Mouse (Mus musculus) ES-E14 (cell line): Measurements from ENCODE around the gene Pigw. TPM values are rescaled to one million over a fixed set of nuclear protein-coding genes. Genes with fewer than 3 reads are reported as not detected.
"Not testable (repeated sequence)": the region's sequence is repeated elsewhere in the genome, so short reads cannot be mapped to it uniquely, and the experiment has no call there.

Experiments
- DNase-seq: peaks from one replicate; pipeline ENCODE4 v3.0.0-alpha.2; 2013; ENCODE audit warnings: low read depth, low spot score
- H3K27ac ChIP-seq: 2 replicates; pipeline ENCODE4 v1.5.1; 2012; ENCODE audit warnings: low read depth, mild to moderate bottlenecking, low read length, moderate library complexity, mixed read lengths; ENCODE audit not compliant: poor library complexity, insufficient read depth, severe bottlenecking
- H3K36me3 ChIP-seq: 2 replicates; pipeline ENCODE4 v1.6.1; 2012; ENCODE audit warnings: mild to moderate bottlenecking, low read length, moderate library complexity, mixed read lengths; ENCODE audit not compliant: control insufficient read depth, poor library complexity, insufficient read depth, severe bottlenecking
- H3K4me1 ChIP-seq, 2 experiments: fragments of 150-350 bp in 1 of 2; sonication (generic) in 1 of 2; 2 replicates each; pipeline ENCODE4 v1.6.1; 2012; ENCODE audit warnings: low read length in 2 of 2, mild to moderate bottlenecking in 1 of 2, mixed read lengths in 1 of 2; ENCODE audit not compliant: control insufficient read depth in 2 of 2, insufficient read depth in 2 of 2, poor library complexity in 1 of 2
- H3K4me3 ChIP-seq, 2 experiments: fragments of 150-350 bp in 1 of 2; sonication (generic) in 1 of 2; 2 replicates each; pipeline ENCODE4 v1.5.1; 2012; ENCODE audit warnings: low read length in 2 of 2, low read depth in 1 of 2, mild to moderate bottlenecking in 1 of 2, mixed read lengths in 1 of 2; ENCODE audit not compliant: insufficient read depth in 1 of 2, poor library complexity in 1 of 2, severe bottlenecking in 1 of 2
- H3K9ac ChIP-seq: 2 replicates; pipeline ENCODE4 v1.6.1; 2012; ENCODE audit warnings: low read depth, mild to moderate bottlenecking, low read length, mixed read lengths; ENCODE audit not compliant: poor library complexity, insufficient read depth, severe bottlenecking
- H3K9me3 ChIP-seq: fragments of 150-350 bp; sonication (generic); 2 replicates; pipeline ENCODE4 v1.6.1; 2012; ENCODE audit warnings: low read depth, mild to moderate bottlenecking, low read length; ENCODE audit not compliant: control insufficient read depth, insufficient read depth
- CHD2 ChIP-seq: IDR thresholded peaks from 2 replicates; pipeline ENCODE4 v1.6.1; 2014; ENCODE audit warnings: mild to moderate bottlenecking, low read depth, low read length, inconsistent platforms
- HCFC1 ChIP-seq: IDR thresholded peaks from 2 replicates; pipeline ENCODE4 v1.6.1; 2012; ENCODE audit warnings: low read length, inconsistent platforms, borderline replicate concordance; ENCODE audit not compliant: insufficient read depth
- MAFK ChIP-seq: IDR thresholded peaks from 2 replicates; pipeline ENCODE4 v1.6.1; 2014; ENCODE audit warnings: mild to moderate bottlenecking, low read depth, low read length, inconsistent platforms; ENCODE audit not compliant: insufficient read depth
- ZC3H11A ChIP-seq: IDR thresholded peaks from 2 replicates; pipeline ENCODE4 v1.6.1; 2012; ENCODE audit warnings: low read depth, mild to moderate bottlenecking, inconsistent platforms, low read length, borderline replicate concordance
- ZNF384 ChIP-seq: IDR thresholded peaks from 2 replicates; pipeline ENCODE4 v1.6.1; 2012; ENCODE audit warnings: low read depth, low read length, inconsistent platforms
- in situ Hi-C, 2 experiments: fragments of 600-800 bp; cut with MboI; formaldehyde crosslinking; loops; one replicate each; pipeline ENCODE4 v1.15.1; 2025; ENCODE audit warnings: low sequenced_read_pairs in 2 of 2, inconsistent platforms in 1 of 2; ENCODE audit not compliant: unreplicated experiment in 2 of 2
- total RNA-seq: library from RNA; depleted of rRNA; stranded (reverse); fragments of 300-350 nt; gene quantifications from 2 replicates; pipeline ENCODE4 v1.2.3, GENCODE M21; 2012

Pigw gene
- total RNA-seq, 1 experiment: 7.7 TPM

GRCm38 (mm10) chr11:84846741-84847474, 33.2 kb downstream of the Pigw start:
- H3K27ac ChIP-seq: peak overlapping the region; percentile 98
- peak overlapping the region; percentile 70 for H3K9ac ChIP-seq
- no peaks in the 10 kb centered on the region for H3K9me3 ChIP-seq
- peaks cover 3% of the 10 kb centered on the region for H3K36me3 ChIP-seq
- H3K4me1 ChIP-seq: peaks cover 4% of the 10 kb centered on the region in 2 experiments; a peak in 3 of 4 replicates
- TF ChIP-seq MAFK (no peak), CHD2 (no peak), ZC3H11A (no peak), ZNF384 (no peak), HCFC1 (no peak)
- peak; percentile 46 for DNase-seq
- H3K4me3 ChIP-seq: peak overlapping the region; percentile 4 to 19; a peak in 2 of 4 replicates
- in situ Hi-C loops: no loop called here

DNA sequence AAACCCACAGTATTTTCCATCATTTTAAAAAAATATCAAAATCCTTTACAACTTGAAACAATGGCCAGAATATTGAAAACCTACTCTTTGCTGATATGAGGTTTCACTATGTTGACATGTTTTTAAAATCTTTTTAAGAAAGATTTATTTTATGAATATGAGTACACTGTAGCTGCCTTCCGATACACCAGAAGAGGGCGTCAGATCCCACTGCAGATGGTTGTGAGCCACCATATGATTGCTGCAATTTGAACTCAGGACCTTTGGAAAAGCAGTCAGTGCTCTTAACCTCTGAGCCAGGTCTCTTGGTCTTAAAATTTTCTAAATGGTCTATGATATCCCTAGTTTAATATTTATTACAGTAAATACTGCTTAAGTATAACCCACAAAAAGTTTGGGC, 40.8 kb downstream of the Pigw start:
- peaks cover 8% of the 10 kb centered on the region for H3K36me3 ChIP-seq
- in situ Hi-C loops: no loop called here
- DNase-seq: no peak
- no peak overlapping the region for H3K9ac ChIP-seq
- H3K27ac ChIP-seq: no peak overlapping the region
- H3K4me3 ChIP-seq: no peak overlapping the region
- TF ChIP-seq MAFK (no peak), CHD2 (no peak), ZC3H11A (no peak), HCFC1 (no peak), ZNF384 (no peak)
- no peaks in the 10 kb centered on the region for H3K9me3 ChIP-seq
- peaks cover 0 to 2% of the 10 kb centered on the region in 2 experiments; a peak in 2 of 4 replicates for H3K4me1 ChIP-seq

GRCm38 (mm10) chr11:84829495-84829894, 50.6 kb downstream of the Pigw start:
- peak overlapping the region; percentile 90 to 92 for H3K4me3 ChIP-seq
- in situ Hi-C loops, H3K4me1 ChIP-seq, H3K27ac ChIP-seq, DNase-seq, H3K9me3 ChIP-seq, H3K36me3 ChIP-seq: not testable (repeated sequence)
- peak overlapping the region; percentile 80; the same call in 1 of the 2 replicates for H3K9ac ChIP-seq

DNA sequence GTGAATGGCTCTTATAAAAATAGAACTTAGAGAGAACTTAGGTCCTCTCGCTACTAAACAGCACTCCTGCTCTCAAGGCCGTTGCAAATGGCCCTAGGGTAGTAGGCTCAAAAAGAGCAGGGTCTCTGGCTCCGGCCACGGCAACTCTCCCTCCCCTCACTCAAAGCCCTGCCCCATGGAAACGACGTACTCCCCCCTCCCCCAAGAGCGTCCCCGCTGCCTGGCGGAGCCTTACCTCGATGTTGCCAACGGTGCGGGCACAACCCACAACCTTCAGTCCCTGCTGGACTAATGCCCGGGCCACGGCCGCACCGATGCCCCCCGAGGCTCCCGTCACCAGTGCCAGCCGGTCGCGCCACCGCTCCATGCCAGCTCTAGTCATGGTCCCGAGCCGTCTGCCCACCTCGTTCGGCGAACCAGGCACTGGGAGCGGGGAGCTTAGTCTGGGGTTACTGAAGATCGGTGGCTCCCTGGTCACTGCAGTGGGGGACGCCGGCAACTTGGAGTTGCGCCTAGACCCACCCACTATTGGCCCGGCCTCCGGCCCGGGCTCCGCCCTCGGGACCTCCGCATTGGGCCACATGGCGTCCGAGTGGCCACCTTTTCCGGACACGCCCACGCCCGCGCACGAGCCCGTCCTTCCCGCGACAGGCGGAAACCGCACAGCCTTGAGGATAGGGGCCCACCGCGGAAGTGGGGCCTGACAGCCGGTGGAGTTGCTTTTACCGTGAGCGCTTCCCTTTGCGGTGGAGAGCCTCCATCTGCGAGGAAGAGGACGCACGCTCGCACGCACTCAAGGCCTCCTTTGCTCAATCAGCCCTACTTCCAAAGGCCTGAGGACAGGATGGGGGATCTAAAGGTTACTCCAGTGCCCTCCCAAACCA, 51.3 kb downstream of the Pigw start, which contains the start of gene Dhrs11:
Dhrs11 (minus strand) TSS at position 479 of the 884 bp plus-strand sequence.
- peak; percentile 56 for DNase-seq
- H3K27ac ChIP-seq: no peak within 1 kb of the TSS
- H3K9me3 ChIP-seq: no peaks in the 10 kb centered on the region
- peak within 1 kb of the TSS; percentile 80 for H3K9ac ChIP-seq
- no peaks in the 10 kb centered on the region; a peak in 2 of 4 replicates for H3K4me1 ChIP-seq
- peaks cover 5% of the 10 kb centered on the region for H3K36me3 ChIP-seq
- peak within 1 kb of the TSS; percentile 90 to 92 for H3K4me3 ChIP-seq
- no peak for TF ChIP-seq CHD2
- peak; percentile 31; the same call in 1 of the 2 replicates for TF ChIP-seq HCFC1
- no peak for TF ChIP-seq ZC3H11A
- TF ChIP-seq MAFK: no peak
- in situ Hi-C loops: no loop called here
